Mouse (Mus musculus) mesoderm, embryonic 11.5 days (tissue): Measurements from ENCODE around the gene Galnt17.

Experiments
- DNase-seq: peaks from one replicate; pipeline ENCODE4 v3.0.0-alpha.2; 2012; ENCODE audit warnings: low read depth, low spot score

Galnt17 gene

GRCm38 (mm10) chr5:131020936-131021335 lies 287.4 kb downstream of the Galnt17 start:
- no peak for DNase-seq

GRCm38 (mm10) chr5:131019346-131019965 lies 288.8 kb downstream of the Galnt17 start:
- no peak for DNase-seq

- DNase-seq = no peak
Observed at GRCm38 (mm10) chr5:131016066-131016465, 292.2 kb downstream of the Galnt17 start.

- no peak for DNase-seq
Observed at GRCm38 (mm10) chr5:131015341-131015740, 293.0 kb downstream of the Galnt17 start.

- no peak for DNase-seq
Observed at GRCm38 (mm10) chr5:131013816-131014215, 294.5 kb downstream of the Galnt17 start.

- DNase-seq = no peak
Observed at GRCm38 (mm10) chr5:131013101-131013500, 295.2 kb downstream of the Galnt17 start.

- DNase-seq = peak; percentile 57
Observed at GRCm38 (mm10) chr5:131009510-131009909, 298.8 kb downstream of the Galnt17 start.

GRCm38 (mm10) chr5:131008507-131008906 lies 299.8 kb downstream of the Galnt17 start:
- no peak for DNase-seq

- DNase-seq = peak; percentile 33
Observed at GRCm38 (mm10) chr5:131007871-131008505, 300.3 kb downstream of the Galnt17 start.

GRCm38 (mm10) chr5:131007198-131007597 lies 301.1 kb downstream of the Galnt17 start:
- DNase-seq = no peak

- no peak for DNase-seq
Observed at GRCm38 (mm10) chr5:131006524-131006923, 301.8 kb downstream of the Galnt17 start.

- no peak for DNase-seq
Observed at GRCm38 (mm10) chr5:131000572-131000971, 307.7 kb downstream of the Galnt17 start.

- no peak for DNase-seq
Observed at GRCm38 (mm10) chr5:130979321-130979720, 329.0 kb downstream of the Galnt17 start.

GRCm38 (mm10) chr5:130978871-130979270 lies 329.4 kb downstream of the Galnt17 start:
- no peak for DNase-seq

GRCm38 (mm10) chr5:130977999-130978398 lies 330.3 kb downstream of the Galnt17 start:
- DNase-seq = no peak

- no peak for DNase-seq
Observed at GRCm38 (mm10) chr5:130952361-130952760, 355.9 kb downstream of the Galnt17 start.

GRCm38 (mm10) chr5:130950894-130951400 lies 357.4 kb downstream of the Galnt17 start:
- DNase-seq = peak; percentile 37

- DNase-seq = peak; percentile 41
Observed at GRCm38 (mm10) chr5:130950421-130950820, 357.9 kb downstream of the Galnt17 start.

GRCm38 (mm10) chr5:130949710-130950109 lies 358.6 kb downstream of the Galnt17 start:
- no peak for DNase-seq

- DNase-seq = peak; percentile 60
Observed at GRCm38 (mm10) chr5:130938911-130939608, 369.2 kb downstream of the Galnt17 start.

GRCm38 (mm10) chr5:130938274-130938741 lies 370.0 kb downstream of the Galnt17 start:
- DNase-seq = peak; percentile 95

GRCm38 (mm10) chr5:130930999-130931398 lies 377.3 kb downstream of the Galnt17 start:
- no peak for DNase-seq
